Mouse (Mus musculus): ENCODE measurements at regions not wholly inside any gene's neighbourhood (a gene's known extent, or its start where the extent isn't known, plus 50 kb on each side); places are given as distances from the start of the nearest gene placed in this dataset.

GRCm38 (mm10) chr8:9054801-9055200 is 364.5 kb upstream of the Arglu1 start:
- TF ChIP-seq POLR2A (IDR thresholded peaks at IDR 0.05; ENCODE audit: insufficient read length, low read depth) (no peak), MYOD1 (IDR thresholded peaks at IDR 0.05; ENCODE audit: control insufficient read depth in 1 of 3, insufficient read length in 2 of 3, low read depth in 2 of 3) (no peak), USF1 (IDR thresholded peaks at IDR 0.05; ENCODE audit: low read depth) (no peak), TCF12 (IDR thresholded peaks at IDR 0.05; ENCODE audit: insufficient read depth, poor library complexity, severe bottlenecking) (no peak), MAX (IDR thresholded peaks at IDR 0.05; ENCODE audit: low read depth) (no peak), E2F4 (IDR thresholded peaks at IDR 0.05; ENCODE audit: insufficient read depth) (no peak), POLR2AphosphoS2 (IDR thresholded peaks at IDR 0.05; ENCODE audit: insufficient read length, low read depth) (no peak)
